Mouse (Mus musculus) cortical plate, adult 2 months (tissue): Measurements from ENCODE around the gene Cyb5rl. TPM values are rescaled to one million over a fixed set of nuclear protein-coding genes. Genes with fewer than 3 reads are reported as not detected.
A peak's percentile ranks its signal among the peaks of the same experiment; 100 is the strongest.

Experiments
- H3K27ac ChIP-seq: fragments of 200-500 bp; 2 replicates; pipeline ENCODE4 v1.5.1; 2012; ENCODE audit warnings: low read length, control low read depth, inconsistent platforms; ENCODE audit not compliant: insufficient read depth
- H3K4me1 ChIP-seq: fragments of 200-500 bp; 2 replicates; pipeline ENCODE4 v1.6.1; 2011; ENCODE audit warnings: low read length; ENCODE audit not compliant: control insufficient read depth, insufficient read depth
- H3K4me3 ChIP-seq: fragments of 200-500 bp; 2 replicates; pipeline ENCODE4 v1.5.1; 2011; ENCODE audit warnings: mild to moderate bottlenecking, low read length, control low read depth; ENCODE audit not compliant: insufficient read depth
- CTCF ChIP-seq: fragments of 200-500 bp; IDR thresholded peaks from 2 replicates; pipeline ENCODE4 v1.5.1; 2011; ENCODE audit warnings: mild to moderate bottlenecking, control low read depth, low read length; ENCODE audit not compliant: insufficient read depth; ENCODE audit errors: extremely low read depth
- POLR2A ChIP-seq: fragments of 200-500 bp; IDR thresholded peaks from 2 replicates; pipeline ENCODE4 v1.6.1; 2011; ENCODE audit warnings: mild to moderate bottlenecking, low read length, control low read depth; ENCODE audit not compliant: insufficient read depth; ENCODE audit errors: extremely low read depth
- polyA plus RNA-seq: library from polyadenylated mRNA; depleted of rRNA; stranded (reverse); fragments of >200 nt; gene quantifications from 2 replicates; pipeline ENCODE4 v1.2.3, GENCODE M21; 2012

Cyb5rl gene
- polyA plus RNA-seq, 1 experiment: 4.7 TPM

GRCm38 (mm10) chr4:107058346-107058745 is 8.4 kb upstream of the Cyb5rl start:
- H3K4me3 ChIP-seq: no peak overlapping the region
- no peaks in the 10 kb centered on the region; the same call in 1 of the 2 replicates for H3K4me1 ChIP-seq
- H3K27ac ChIP-seq: no peak overlapping the region
- TF ChIP-seq CTCF: no peak
- no peak for TF ChIP-seq POLR2A

DNA sequence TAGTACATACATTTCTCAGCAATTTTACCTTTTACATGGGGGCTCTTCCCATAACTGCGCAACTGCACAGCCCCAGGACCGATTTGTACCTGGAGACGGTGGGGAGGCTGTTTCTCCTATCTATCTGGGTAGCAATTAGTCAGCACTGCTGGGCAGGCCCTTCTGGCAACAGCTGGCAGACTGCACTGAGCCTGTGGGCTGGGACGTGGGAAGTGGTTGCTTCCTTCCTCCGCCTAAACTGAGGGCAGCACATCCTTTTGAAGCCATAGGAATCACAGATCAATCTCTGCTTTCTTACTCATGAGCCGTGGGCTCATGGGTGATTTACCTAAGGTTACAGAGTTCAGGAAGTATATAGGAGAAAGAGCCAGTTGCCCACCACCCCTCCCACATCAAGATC is 8.0 kb upstream of the Cyb5rl start:
- TF ChIP-seq POLR2A (no peak), CTCF (no peak)
- no peak overlapping the region for H3K4me3 ChIP-seq

GRCm38 (mm10) chr4:107061560-107061959 is 5.2 kb upstream of the Cyb5rl start:
- H3K4me1 ChIP-seq: no peaks in the 10 kb centered on the region; the same call in 1 of the 2 replicates
- TF ChIP-seq POLR2A (no peak), CTCF (no peak)
- no peak overlapping the region for H3K27ac ChIP-seq

More for the DNA sequence above, 8.0 kb upstream of the Cyb5rl start:
- Histone ChIP-seq H3K27ac (no peak overlapping the region), H3K4me1 (no peaks in the 10 kb centered on the region; the same call in 1 of the 2 replicates)

DNA sequence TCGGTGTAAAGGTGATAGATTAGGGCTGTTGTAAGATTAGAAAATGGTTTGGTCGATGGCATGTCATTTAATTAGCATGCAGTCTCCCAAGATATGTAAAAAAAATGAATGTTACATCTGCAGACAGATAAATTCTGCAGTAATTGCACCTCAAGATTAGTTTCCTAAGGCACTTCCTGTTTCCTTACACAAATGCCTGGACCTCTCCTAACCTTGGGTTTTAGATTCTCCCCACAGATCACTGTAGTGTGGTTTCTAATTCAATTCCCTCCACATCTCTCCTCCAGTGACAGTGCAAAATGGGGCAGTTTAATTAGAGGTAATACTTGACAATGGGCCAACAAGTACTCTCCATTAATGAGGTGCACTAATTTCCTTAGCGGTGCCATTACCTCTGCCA is 3.6 kb upstream of the Cyb5rl start:
- TF ChIP-seq CTCF (no peak), POLR2A (no peak)
- peaks cover 2% of the 10 kb centered on the region; the same call in 1 of the 2 replicates for H3K4me1 ChIP-seq
- no peak overlapping the region for H3K4me3 ChIP-seq
- no peak overlapping the region for H3K27ac ChIP-seq

More at GRCm38 (mm10) chr4:107061560-107061959, 5.2 kb upstream of the Cyb5rl start:
- H3K4me3 ChIP-seq: no peak overlapping the region

DNA sequence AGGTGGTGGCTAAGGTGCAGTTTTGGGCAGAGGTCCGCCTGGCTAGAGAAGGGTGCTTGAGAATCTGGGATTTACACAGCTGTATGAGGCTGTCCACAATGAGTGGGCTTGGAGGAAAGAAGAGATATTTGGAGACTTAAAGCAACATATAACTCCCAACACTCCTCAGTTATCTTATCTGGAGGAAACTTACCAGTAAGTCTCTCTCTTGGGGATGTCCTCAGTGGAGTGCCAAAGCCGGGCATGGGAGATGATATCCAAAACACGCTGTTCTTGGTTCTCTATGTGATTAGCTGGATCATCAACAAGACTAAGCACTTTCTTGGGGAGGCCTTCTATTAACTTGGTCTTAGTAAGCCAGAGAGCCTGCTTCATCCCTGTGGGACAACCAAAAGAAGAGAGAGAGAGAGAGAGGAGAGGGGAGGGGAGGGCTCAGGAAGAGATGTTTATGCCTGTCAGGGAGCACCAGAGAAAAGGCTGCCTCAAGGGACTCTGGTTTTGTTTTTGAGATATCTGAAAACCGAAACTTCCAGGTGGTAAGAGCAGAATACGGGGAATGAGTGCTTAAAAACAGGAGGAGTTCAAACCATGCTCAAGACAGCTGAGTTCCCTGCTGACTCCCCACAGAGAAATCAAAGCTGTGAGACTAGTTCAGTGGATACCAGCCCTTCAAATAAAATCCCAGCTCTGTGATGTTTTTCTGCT is 2.2 kb upstream of the Cyb5rl start:
- no peak overlapping the region for H3K27ac ChIP-seq
- H3K4me3 ChIP-seq: no peak overlapping the region
- TF ChIP-seq CTCF (no peak), POLR2A (no peak)
- H3K4me1 ChIP-seq: 0 out of 2 replicates have a peak, but pooled peaks cover 2% of the 10 kb centered on the region

DNA sequence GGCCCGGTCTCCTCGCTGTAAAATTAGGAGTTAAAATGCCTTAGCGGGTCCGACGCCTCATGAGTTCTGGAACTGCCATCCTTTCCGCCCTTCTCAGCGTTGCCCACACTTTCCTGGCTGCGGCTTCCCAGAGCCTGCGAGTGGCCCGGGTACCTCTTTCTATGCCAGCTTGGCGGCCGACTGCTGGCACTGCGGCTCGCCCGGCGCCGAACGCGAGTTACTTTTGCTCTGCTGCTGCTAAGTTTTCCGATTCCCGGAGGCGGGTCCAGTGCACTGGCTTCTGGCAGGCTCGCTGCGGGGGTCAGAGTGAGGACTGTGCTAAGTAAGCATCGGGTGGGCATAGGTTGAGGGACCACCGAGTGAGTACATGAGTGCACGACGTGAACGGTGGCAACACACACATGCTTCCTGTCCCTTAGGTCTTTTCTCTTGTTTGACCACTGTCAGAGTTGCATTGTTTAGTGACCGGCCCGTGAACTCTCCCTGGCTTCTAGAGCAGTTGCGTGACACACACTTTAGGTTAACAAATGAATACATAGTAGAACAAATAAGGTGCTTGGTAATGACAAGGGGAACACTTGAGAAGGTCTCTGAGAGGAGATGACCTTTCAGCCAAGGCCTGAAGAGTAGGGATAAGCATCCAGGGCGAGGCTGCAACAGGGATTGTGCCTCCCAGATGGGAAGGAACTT is 508 bp downstream of the Cyb5rl start:
- TF ChIP-seq CTCF (no peak), POLR2A (no peak)
- H3K4me3 ChIP-seq: peak overlapping the region; percentile 70
- no peak overlapping the region for H3K27ac ChIP-seq
- H3K4me1 ChIP-seq: 0 out of 2 replicates have a peak, but pooled peaks cover 2% of the 10 kb centered on the region

DNA sequence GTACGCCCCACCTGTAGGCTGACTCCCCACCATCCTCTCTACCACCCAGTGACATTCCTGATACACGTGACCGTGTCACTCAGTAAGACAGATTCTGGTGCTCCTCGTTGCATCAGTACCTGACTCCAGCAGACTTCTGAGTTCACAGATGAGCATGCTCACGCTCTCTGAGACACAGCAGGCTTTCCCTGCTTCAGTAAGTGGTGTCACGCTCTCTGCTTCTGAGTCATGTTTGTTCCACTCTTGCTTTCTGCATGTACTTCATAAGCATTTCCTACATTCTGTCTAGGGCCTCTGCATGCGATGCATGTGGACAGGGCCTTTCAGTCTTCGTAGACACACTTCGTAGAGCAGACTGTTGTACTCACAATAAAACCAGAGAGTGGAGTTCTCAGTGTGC is 5.6 kb downstream of the Cyb5rl start:
- Histone ChIP-seq H3K27ac (no peak overlapping the region), H3K4me1 (0 out of 2 replicates have a peak, but pooled peaks cover under 1% of the 10 kb centered on the region), H3K4me3 (no peak overlapping the region)
- TF ChIP-seq CTCF (no peak), POLR2A (no peak)

- no peak overlapping the region for H3K27ac ChIP-seq
- TF ChIP-seq POLR2A (no peak), CTCF (no peak)
- H3K4me1 ChIP-seq: no peaks in the 10 kb centered on the region
- no peak overlapping the region for H3K4me3 ChIP-seq
Observed at GRCm38 (mm10) chr4:107075456-107075855, 8.7 kb downstream of the Cyb5rl start.

DNA sequence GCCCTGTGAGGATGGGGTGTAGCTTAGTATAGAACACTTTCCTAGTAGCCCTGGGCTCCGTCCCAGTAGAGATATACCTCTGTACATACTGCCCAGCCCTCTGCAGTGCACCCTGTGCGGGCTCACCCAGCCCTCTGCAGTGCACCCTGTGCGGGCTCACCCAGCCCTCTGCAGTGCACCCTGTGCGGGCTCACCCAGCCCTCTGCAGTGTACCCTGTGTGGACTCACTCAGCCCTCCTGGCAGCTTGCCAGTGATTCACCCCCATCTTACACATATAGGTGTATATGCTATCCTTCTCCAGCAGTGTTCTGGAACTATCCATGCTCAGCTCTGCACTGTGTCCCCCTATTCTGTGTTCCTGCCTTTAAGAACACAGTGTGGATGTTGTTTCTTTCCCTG is 12.1 kb downstream of the Cyb5rl start:
- Histone ChIP-seq H3K27ac (no peak overlapping the region), H3K4me3 (no peak overlapping the region), H3K4me1 (no peaks in the 10 kb centered on the region)
- TF ChIP-seq CTCF: no peak
- no peak for TF ChIP-seq POLR2A

- Histone ChIP-seq H3K4me3 (no peak overlapping the region), H3K27ac (no peak overlapping the region), H3K4me1 (peaks cover 2% of the 10 kb centered on the region; the same call in 1 of the 2 replicates)
- TF ChIP-seq CTCF: no peak
- TF ChIP-seq POLR2A: no peak
Observed at GRCm38 (mm10) chr4:107079716-107080115, 12.9 kb downstream of the Cyb5rl start.

GRCm38 (mm10) chr4:107082185-107082584 is 15.4 kb downstream of the Cyb5rl start:
- TF ChIP-seq CTCF (no peak), POLR2A (no peak)

More at GRCm38 (mm10) chr4:107082185-107082584, 15.4 kb downstream of the Cyb5rl start:
- no peak overlapping the region for H3K4me3 ChIP-seq
- H3K4me1 ChIP-seq: peaks cover 2% of the 10 kb centered on the region; the same call in 1 of the 2 replicates
- no peak overlapping the region for H3K27ac ChIP-seq
